Mouse (Mus musculus) CD4-positive, CD25-positive, alpha-beta regulatory T cell, adult 4 months (primary cell): ENCODE results near the gene Inpp5a. TPM values are rescaled to one million over a fixed set of nuclear protein-coding genes. Genes with fewer than 3 reads are reported as not detected.

Experiments used
- ATAC-seq: one replicate; pipeline ENCODE4 v1.8.0; 2017
- polyA plus RNA-seq, 2 experiments: library from polyadenylated mRNA; unstranded; fragments of 100-300 nt; shearing (Covaris generic); gene quantifications; one replicate each; pipeline ENCODE4 v1.2.1; 2017

Inpp5a gene
- polyA plus RNA-seq, 2 experiments from 2014 or later: 8.8 to 11.7 TPM

GRCm38 (mm10) chr7:139371389-139371788 lies 17.5 kb upstream of the Inpp5a start:
- ATAC-seq: no peak

- ATAC-seq: no peak
These were observed 11.5 kb upstream of the Inpp5a start for GRCm38 (mm10) chr7:139377381-139377780.

GRCm38 (mm10) chr7:139378355-139378754 lies 10.6 kb upstream of the Inpp5a start:
- ATAC-seq: no peak

GRCm38 (mm10) chr7:139379745-139380144 lies 9.2 kb upstream of the Inpp5a start:
- ATAC-seq: no peak

GRCm38 (mm10) chr7:139380225-139380624 lies 8.7 kb upstream of the Inpp5a start:
- ATAC-seq: no peak

GRCm38 (mm10) chr7:139381877-139382276 lies 7.0 kb upstream of the Inpp5a start:
- no peak for ATAC-seq

GRCm38 (mm10) chr7:139382796-139383195 lies 6.1 kb upstream of the Inpp5a start:
- ATAC-seq: no peak

- no peak for ATAC-seq
These were observed 4.4 kb upstream of the Inpp5a start for GRCm38 (mm10) chr7:139384500-139384899.

GRCm38 (mm10) chr7:139384916-139385530 lies 3.9 kb upstream of the Inpp5a start:
- ATAC-seq: no peak

GRCm38 (mm10) chr7:139386933-139387690 lies 1.8 kb upstream of the Inpp5a start:
- ATAC-seq: no peak

- ATAC-seq: peak; percentile 15
These were observed 814 bp upstream of the Inpp5a start for GRCm38 (mm10) chr7:139387921-139388669.

GRCm38 (mm10) chr7:139389213-139389761 lies 378 bp downstream of the Inpp5a start:
- ATAC-seq: peak; percentile 2

- no peak for ATAC-seq
These were observed 1.5 kb downstream of the Inpp5a start for GRCm38 (mm10) chr7:139390380-139390779.

- no peak for ATAC-seq
These were observed 2.0 kb downstream of the Inpp5a start for GRCm38 (mm10) chr7:139390926-139391325.

GRCm38 (mm10) chr7:139391691-139392090 lies 2.8 kb downstream of the Inpp5a start:
- no peak for ATAC-seq

- no peak for ATAC-seq
These were observed 3.2 kb downstream of the Inpp5a start for GRCm38 (mm10) chr7:139392106-139392505.

- no peak for ATAC-seq
These were observed 3.9 kb downstream of the Inpp5a start for GRCm38 (mm10) chr7:139392691-139393235.

- ATAC-seq: no peak
These were observed 8.6 kb downstream of the Inpp5a start for GRCm38 (mm10) chr7:139397521-139397920.

GRCm38 (mm10) chr7:139398111-139398510 lies 9.2 kb downstream of the Inpp5a start:
- ATAC-seq: no peak

GRCm38 (mm10) chr7:139398530-139399021 lies 9.7 kb downstream of the Inpp5a start:
- ATAC-seq: no peak

GRCm38 (mm10) chr7:139399572-139399971 lies 10.7 kb downstream of the Inpp5a start:
- no peak for ATAC-seq

GRCm38 (mm10) chr7:139399977-139400685 lies 11.2 kb downstream of the Inpp5a start:
- ATAC-seq: peak; percentile 84
